Mouse (Mus musculus): ENCODE data around the gene Car14. TPM values are rescaled to one million over a fixed set of nuclear protein-coding genes. Genes with fewer than 3 reads are reported as not detected.
"Not testable (repeated sequence)": the region's sequence is repeated elsewhere in the genome, so short reads cannot be mapped to it uniquely, and the experiment has no call there.

The Car14 gene
- polyA plus RNA-seq (2015; fragmentation: Nextera tagmentation; extraction: Ambion mirVana), result 10.6 and 11.1 TPM in 2 replicates

DNA sequence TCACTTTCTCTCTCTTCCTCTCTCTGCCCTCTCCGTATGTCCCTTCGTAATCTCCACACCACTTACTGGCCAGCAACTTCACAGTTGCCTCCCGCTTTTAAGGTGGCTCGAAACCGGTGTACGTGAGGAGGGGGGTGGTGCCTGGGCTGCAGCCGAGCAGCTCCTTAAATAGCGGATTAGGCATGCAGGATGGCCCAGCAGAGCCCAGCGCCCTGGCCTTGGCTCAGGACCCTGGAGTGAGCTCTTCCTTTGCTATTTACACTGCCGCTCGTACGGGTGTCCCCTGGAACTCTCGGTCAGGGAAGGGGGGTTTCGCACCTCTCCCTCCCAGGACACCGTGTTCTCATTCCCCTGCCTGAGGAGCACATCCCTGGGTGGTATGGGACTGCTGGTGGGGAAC lies at the start of gene Car14:
Gene Car14, minus strand, starts transcription at position 124 of the 400 bp plus-strand sequence.
- 1% methylated on average over 15 of the region's 15 CpGs for WGBS
- peak within 1 kb of the TSS; percentile 9; the same call in 1 of the 2 replicates for H3K9ac ChIP-seq
- peaks cover 16% of the 10 kb centered on the region; the same call in 1 of the 2 replicates for H3K27me3 ChIP-seq (replicated peaks)
- H3K27ac ChIP-seq, result no peak within 1 kb of the TSS
- H3K9me3 ChIP-seq, result no peaks in the 10 kb centered on the region
- peaks cover 34% of the 10 kb centered on the region for H3K4me1 ChIP-seq
- peak; percentile 29 for ATAC-seq (replicated peaks)
- peak within 1 kb of the TSS; percentile 58 for H3K4me2 ChIP-seq
- no peaks in the 10 kb centered on the region for H3K36me3 ChIP-seq (replicated peaks)
- peak within 1 kb of the TSS; percentile 28 for H3K4me3 ChIP-seq

DNA sequence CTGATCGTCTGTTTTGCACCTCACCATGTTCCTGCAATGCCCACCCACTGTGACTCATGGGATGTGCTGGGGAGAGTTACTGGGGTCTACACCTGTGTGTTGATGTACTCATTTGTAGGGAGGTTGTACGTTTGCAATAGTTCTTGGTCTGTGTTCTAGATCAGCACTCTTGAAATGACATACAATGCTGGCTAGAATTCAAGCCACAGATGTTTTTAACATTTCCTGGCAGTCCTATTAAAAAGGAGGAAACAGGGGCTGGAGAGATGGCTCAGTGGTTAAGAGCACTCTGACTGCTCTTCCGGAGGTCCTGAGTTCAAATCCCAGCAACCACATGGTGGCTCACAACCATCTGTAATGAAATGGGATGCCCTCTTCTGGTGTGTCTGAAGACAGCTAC lies 49.0 kb upstream of the Car14 start:
- 56% methylated on average over 3 of the region's 3 CpGs for WGBS
- H3K4me1 ChIP-seq, result peaks cover 5% of the 10 kb centered on the region; the same call in 1 of the 2 replicates
- peak overlapping the region; percentile 64 for H3K27ac ChIP-seq
- no peaks in the 10 kb centered on the region for H3K9me3 ChIP-seq
- ATAC-seq (replicated peaks), result no peak
- no peaks in the 10 kb centered on the region for H3K36me3 ChIP-seq (replicated peaks)
- no peak overlapping the region for H3K4me2 ChIP-seq
- no peak overlapping the region for H3K4me3 ChIP-seq
- H3K27me3 ChIP-seq (replicated peaks), result no peaks in the 10 kb centered on the region
- no peak overlapping the region for H3K9ac ChIP-seq

DNA sequence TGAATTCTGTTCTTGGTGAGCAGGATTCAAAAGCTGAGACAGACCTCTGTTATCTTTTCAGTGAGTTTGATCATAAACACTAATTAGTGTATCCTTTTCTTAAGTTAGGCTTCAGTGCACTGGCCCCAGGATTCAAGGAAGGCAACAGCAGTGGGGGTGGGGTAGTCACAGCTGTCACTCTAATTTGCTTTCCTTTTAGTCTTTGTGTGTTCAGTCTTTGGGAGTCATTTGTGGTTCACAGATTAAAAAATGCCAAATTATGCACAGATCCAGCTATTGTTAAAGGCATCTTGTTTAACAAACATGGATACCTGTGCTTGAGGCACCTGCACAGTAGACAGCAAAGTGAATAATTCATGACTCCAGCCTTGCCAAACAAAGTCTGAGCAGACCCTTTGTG lies 48.5 kb upstream of the Car14 start:
- Histone ChIP-seq H3K36me3 (replicated peaks) (no peaks in the 10 kb centered on the region), H3K4me3 (no peak overlapping the region), H3K27me3 (replicated peaks) (no peaks in the 10 kb centered on the region), H3K9me3 (no peaks in the 10 kb centered on the region), H3K4me1 (peaks cover 5% of the 10 kb centered on the region; the same call in 1 of the 2 replicates), H3K4me2 (no peak overlapping the region), H3K27ac (peak overlapping the region; percentile 64), H3K9ac (no peak overlapping the region)
- no peak for ATAC-seq (replicated peaks)

DNA sequence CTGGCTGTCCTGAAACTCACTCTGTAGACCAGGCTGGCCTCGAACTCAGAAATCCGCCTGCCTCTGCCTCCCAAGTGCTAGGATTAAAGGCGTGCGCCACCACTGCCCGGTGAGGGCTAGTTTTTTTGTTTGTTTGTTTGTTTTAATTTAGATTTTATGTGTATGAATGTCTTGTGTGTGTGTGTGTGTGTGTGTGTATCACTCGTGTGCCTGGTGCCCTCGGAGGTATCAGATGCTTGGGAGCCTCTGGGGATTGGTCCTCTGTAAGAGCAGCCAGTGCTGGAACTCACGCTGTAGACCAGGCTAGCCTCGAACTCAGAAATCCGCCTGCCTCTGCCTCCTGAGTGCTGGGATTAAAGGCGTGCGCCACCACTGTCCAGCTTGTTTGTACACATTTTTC lies 47.1 kb upstream of the Car14 start:
- not testable (repeated sequence) for H3K9me3 ChIP-seq; H3K36me3 ChIP-seq (replicated peaks); H3K4me1 ChIP-seq; H3K27me3 ChIP-seq (replicated peaks)
- Histone ChIP-seq H3K9ac (peak overlapping the region; percentile 63), H3K4me2 (peak overlapping the region; percentile 71), H3K27ac (peak overlapping the region; percentile 98), H3K4me3 (peak overlapping the region; percentile 46)
- ATAC-seq (replicated peaks), result peak; percentile 37
- 66% methylated on average over 12 of the region's 12 CpGs for WGBS

DNA sequence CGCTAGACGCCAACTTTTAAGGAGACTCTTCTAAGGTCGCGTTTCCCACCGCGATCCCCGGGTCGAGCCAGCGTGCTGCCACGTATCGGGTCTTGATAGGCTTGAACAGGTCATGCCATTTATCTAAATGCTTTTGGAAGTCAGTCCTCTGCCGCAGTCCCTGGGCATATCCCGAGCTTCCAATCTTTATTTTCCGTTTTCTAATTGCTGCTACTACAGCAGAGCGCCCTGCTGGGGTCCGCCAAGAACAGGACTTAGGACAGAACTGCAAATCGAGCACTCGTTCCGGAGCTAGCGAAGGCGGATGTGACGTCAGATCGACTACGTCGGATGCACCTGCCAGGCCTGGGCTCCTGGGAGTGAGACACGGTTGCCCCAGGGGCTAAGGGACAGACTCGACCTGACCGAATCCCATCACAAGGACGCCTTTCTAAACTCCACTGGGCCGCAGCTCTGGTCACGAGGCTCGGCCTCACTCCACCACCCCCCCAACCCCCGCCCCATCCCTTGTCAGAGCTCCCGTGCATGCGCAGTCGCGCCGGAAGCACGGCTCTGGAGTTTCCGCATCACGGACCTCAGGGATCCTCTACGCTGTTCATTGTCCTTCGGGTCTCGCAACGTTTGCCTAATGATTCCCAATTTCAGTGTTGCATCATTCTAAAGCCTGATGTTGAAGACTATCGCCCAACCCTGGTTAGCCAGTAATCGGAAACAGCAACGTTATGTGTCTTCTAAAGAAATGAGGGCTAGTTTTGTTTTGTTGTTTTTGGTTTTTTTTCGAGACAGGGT lies 46.5 kb upstream of the Car14 start:
- ATAC-seq (replicated peaks), result peak; percentile 97
- no peaks in the 10 kb centered on the region for H3K9me3 ChIP-seq
- WGBS, result under 1% methylated on average over 49 of the region's 49 CpGs
- peaks cover 5% of the 10 kb centered on the region; the same call in 1 of the 2 replicates for H3K4me1 ChIP-seq
- H3K27ac ChIP-seq, result peak overlapping the region; percentile 98
- H3K4me3 ChIP-seq, result peak overlapping the region; percentile 46
- no peaks in the 10 kb centered on the region for H3K27me3 ChIP-seq (replicated peaks)
- peaks cover under 1% of the 10 kb centered on the region; the same call in 1 of the 2 replicates for H3K36me3 ChIP-seq (replicated peaks)
- peak overlapping the region; percentile 71 for H3K4me2 ChIP-seq
- H3K9ac ChIP-seq, result peak overlapping the region; percentile 63

- H3K36me3 ChIP-seq (replicated peaks), result peaks cover 5% of the 10 kb centered on the region; the same call in 1 of the 2 replicates
- ATAC-seq (replicated peaks), result no peak
- peaks cover 5% of the 10 kb centered on the region; the same call in 1 of the 2 replicates for H3K4me1 ChIP-seq
- no peak overlapping the region for H3K4me3 ChIP-seq
- H3K4me2 ChIP-seq, result no peak overlapping the region
- H3K27me3 ChIP-seq (replicated peaks), result no peaks in the 10 kb centered on the region
- no peaks in the 10 kb centered on the region for H3K9me3 ChIP-seq
- H3K9ac ChIP-seq, result no peak overlapping the region
- H3K27ac ChIP-seq, result no peak overlapping the region
- WGBS, result 90% methylated on average over 5 of the region's 5 CpGs
These were observed 43.8 kb upstream of the Car14 start for GRCm38 (mm10) chr3:95948325-95948724.

DNA sequence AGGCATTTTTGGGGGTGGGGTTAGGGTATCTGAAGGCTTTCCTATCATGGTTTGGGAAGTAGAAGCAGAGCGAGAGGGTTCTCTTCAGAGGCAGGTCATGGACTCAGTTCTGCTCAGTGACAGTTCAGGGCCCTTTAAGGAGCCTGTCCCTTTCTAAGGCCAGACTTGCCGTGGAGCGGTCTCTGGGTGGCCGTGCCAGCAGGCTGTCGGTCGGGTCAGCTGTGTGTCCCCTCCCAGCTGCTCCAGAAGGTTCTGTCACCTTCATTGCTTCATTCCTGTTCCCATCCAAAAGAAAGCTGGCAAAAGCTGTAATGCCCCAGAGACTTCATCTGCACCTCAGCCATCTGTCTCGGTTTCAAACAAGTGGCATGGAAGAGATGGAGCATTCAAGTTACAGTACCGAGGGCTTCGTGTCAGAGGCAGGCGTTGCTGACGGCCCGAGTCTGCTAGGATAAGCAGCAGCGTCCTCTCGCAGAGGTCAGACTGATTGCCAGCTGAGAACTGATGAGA lies 41.3 kb upstream of the Car14 start:
- H3K4me2 ChIP-seq, result no peak overlapping the region
- H3K9ac ChIP-seq, result no peak overlapping the region
- no peak overlapping the region for H3K27ac ChIP-seq
- peaks cover 17% of the 10 kb centered on the region for H3K36me3 ChIP-seq (replicated peaks)
- no peaks in the 10 kb centered on the region for H3K9me3 ChIP-seq
- no peaks in the 10 kb centered on the region for H3K27me3 ChIP-seq (replicated peaks)
- no peak overlapping the region for H3K4me3 ChIP-seq
- ATAC-seq (replicated peaks), result no peak
- 75% methylated on average over 14 of the region's 14 CpGs for WGBS
- H3K4me1 ChIP-seq, result no peaks in the 10 kb centered on the region; the same call in 1 of the 2 replicates

DNA sequence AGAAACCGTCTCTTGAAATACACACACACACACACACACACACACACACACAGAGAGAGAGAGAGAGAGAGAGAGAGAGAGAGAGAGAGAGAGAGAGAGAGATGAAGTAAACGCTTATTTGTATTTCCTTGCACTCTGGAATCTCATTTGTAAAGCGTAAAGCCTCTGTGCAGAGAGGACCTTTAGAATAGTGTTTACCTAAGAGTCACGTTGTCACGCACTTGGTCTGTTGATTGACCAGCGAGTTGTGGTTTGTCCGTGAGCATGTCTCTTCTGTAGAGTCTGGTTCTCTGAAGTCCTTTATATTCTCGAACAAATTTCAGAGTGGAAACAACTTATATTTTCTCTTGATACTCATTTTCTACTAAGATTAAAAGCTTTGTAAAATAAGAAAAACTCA lies 40.3 kb upstream of the Car14 start:
- no peak overlapping the region for H3K9ac ChIP-seq
- no peak for ATAC-seq (replicated peaks)
- H3K4me1 ChIP-seq, result no peaks in the 10 kb centered on the region
- no peaks in the 10 kb centered on the region for H3K27me3 ChIP-seq (replicated peaks)
- no peak overlapping the region for H3K4me3 ChIP-seq
- H3K4me2 ChIP-seq, result no peak overlapping the region
- no peaks in the 10 kb centered on the region for H3K9me3 ChIP-seq
- WGBS, result 92% methylated on average over 8 of the region's 8 CpGs
- H3K36me3 ChIP-seq (replicated peaks), result peaks cover 20% of the 10 kb centered on the region
- H3K27ac ChIP-seq, result no peak overlapping the region

- Histone ChIP-seq H3K36me3 (replicated peaks) (peaks cover 30% of the 10 kb centered on the region), H3K4me3 (no peak overlapping the region), H3K27ac (no peak overlapping the region), H3K4me2 (no peak overlapping the region), H3K27me3 (replicated peaks) (no peaks in the 10 kb centered on the region), H3K9me3 (no peaks in the 10 kb centered on the region), H3K4me1 (no peaks in the 10 kb centered on the region), H3K9ac (no peak overlapping the region)
- no peak for ATAC-seq (replicated peaks)
- 91% methylated on average over 7 of the region's 7 CpGs for WGBS
These were observed 38.7 kb upstream of the Car14 start for GRCm38 (mm10) chr3:95943226-95943625.

- Histone ChIP-seq H3K27ac (no peak overlapping the region), H3K4me2 (no peak overlapping the region), H3K9me3 (no peaks in the 10 kb centered on the region), H3K9ac (no peak overlapping the region), H3K36me3 (replicated peaks) (peaks cover 34% of the 10 kb centered on the region), H3K4me1 (no peaks in the 10 kb centered on the region), H3K4me3 (no peak overlapping the region), H3K27me3 (replicated peaks) (no peaks in the 10 kb centered on the region)
- 84% methylated on average over 6 of the region's 6 CpGs for WGBS
- no peak for ATAC-seq (replicated peaks)
These were observed 38.3 kb upstream of the Car14 start for GRCm38 (mm10) chr3:95942749-95943148.

- Histone ChIP-seq H3K9ac (no peak overlapping the region), H3K4me3 (no peak overlapping the region), H3K4me1 (no peaks in the 10 kb centered on the region), H3K27me3 (replicated peaks) (no peaks in the 10 kb centered on the region), H3K4me2 (no peak overlapping the region), H3K36me3 (replicated peaks) (peaks cover 41% of the 10 kb centered on the region), H3K9me3 (no peaks in the 10 kb centered on the region), H3K27ac (no peak overlapping the region)
- no peak for ATAC-seq (replicated peaks)
- 94% methylated on average over 15 of the region's 15 CpGs for WGBS
These were observed 34.3 kb upstream of the Car14 start for GRCm38 (mm10) chr3:95938835-95939234.

GRCm38 (mm10) chr3:95938217-95938616 lies 33.7 kb upstream of the Car14 start:
- no peak overlapping the region for H3K27ac ChIP-seq
- WGBS, result 95% methylated on average over 8 of the region's 8 CpGs
- H3K36me3 ChIP-seq (replicated peaks), result peaks cover 41% of the 10 kb centered on the region
- H3K9me3 ChIP-seq, result no peaks in the 10 kb centered on the region
- H3K4me1 ChIP-seq, result no peaks in the 10 kb centered on the region
- no peak for ATAC-seq (replicated peaks)
- no peak overlapping the region for H3K9ac ChIP-seq
- H3K27me3 ChIP-seq (replicated peaks), result no peaks in the 10 kb centered on the region
- H3K4me2 ChIP-seq, result no peak overlapping the region
- no peak overlapping the region for H3K4me3 ChIP-seq

DNA sequence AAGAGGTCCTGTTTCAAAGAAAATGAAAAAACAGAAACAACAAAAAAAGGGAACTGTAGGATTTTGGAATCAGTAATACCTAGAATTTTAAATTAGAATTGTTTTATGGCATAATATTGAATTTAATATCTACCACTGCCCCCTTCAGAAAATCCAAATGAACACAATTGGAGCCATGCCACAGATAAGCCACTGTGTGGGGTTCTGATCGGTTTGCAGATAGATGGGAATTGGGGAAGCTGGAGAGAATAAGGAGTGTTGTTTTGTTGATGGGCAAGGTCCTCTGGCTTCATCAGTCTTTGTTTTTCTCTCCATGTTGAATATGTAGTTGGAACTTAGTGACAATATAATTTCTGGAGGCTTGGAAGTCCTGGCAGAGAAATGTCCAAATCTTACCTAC lies 30.0 kb upstream of the Car14 start:
- H3K27me3 ChIP-seq (replicated peaks), result no peaks in the 10 kb centered on the region
- WGBS, result 97% methylated on average over 1 of the region's 1 CpGs
- no peak overlapping the region for H3K27ac ChIP-seq
- peaks cover 25% of the 10 kb centered on the region for H3K36me3 ChIP-seq (replicated peaks)
- no peak overlapping the region for H3K9ac ChIP-seq
- ATAC-seq (replicated peaks), result no peak
- H3K4me1 ChIP-seq, result peaks cover 8% of the 10 kb centered on the region
- H3K9me3 ChIP-seq, result no peaks in the 10 kb centered on the region
- no peak overlapping the region for H3K4me2 ChIP-seq
- no peak overlapping the region for H3K4me3 ChIP-seq
